Mouse (Mus musculus) CH12.LX (cell line): ENCODE measurements at regions not wholly inside any gene's neighbourhood (a gene's known extent, or its start where the extent isn't known, plus 50 kb on each side); places are given as distances from the start of the nearest gene placed in this dataset.

Experiments used
- CHD2 ChIP-seq: IDR thresholded peaks from 2 replicates; pipeline ENCODE4 v1.6.1; 2011; ENCODE audit warnings: low read length, improper control_type of control experiment
- CTCF ChIP-seq, 2 experiments: IDR thresholded peaks in 1 of 2; conservative IDR thresholded peaks in 1 of 2; 2 replicates each; pipeline ENCODE4 v1.5.1; 2011 to 2012; ENCODE audit warnings: low read depth in 2 of 2, low read length in 2 of 2, improper control_type of control experiment in 1 of 2, inconsistent platforms in 1 of 2, mild to moderate bottlenecking in 1 of 2, moderate library complexity in 1 of 2
- EP300 ChIP-seq: IDR thresholded peaks from 2 replicates; pipeline ENCODE4 v1.6.1; 2011; ENCODE audit warnings: low read length, improper control_type of control experiment
- MAX ChIP-seq: IDR thresholded peaks from 2 replicates; pipeline ENCODE4 v1.6.1; 2011; ENCODE audit warnings: low read length, improper control_type of control experiment
- MAZ ChIP-seq: IDR thresholded peaks from 2 replicates; pipeline ENCODE4 v1.6.1; 2012; ENCODE audit warnings: low read depth, mild to moderate bottlenecking, inconsistent platforms, low read length, improper control_type of control experiment, moderate library complexity
- MXI1 ChIP-seq: IDR thresholded peaks from 2 replicates; pipeline ENCODE4 v1.6.1; 2011; ENCODE audit warnings: mild to moderate bottlenecking, low read depth, low read length, improper control_type of control experiment
- POLR2A ChIP-seq: IDR thresholded peaks from 2 replicates; pipeline ENCODE4 v1.6.1; 2011; ENCODE audit warnings: low read depth, mild to moderate bottlenecking, improper control_type of control experiment, low read length
- RAD21 ChIP-seq: IDR thresholded peaks from 2 replicates; pipeline ENCODE4 v1.6.1; 2011; ENCODE audit warnings: low read depth, mild to moderate bottlenecking, low read length, improper control_type of control experiment, moderate library complexity
- UBTF ChIP-seq: IDR thresholded peaks from 2 replicates; pipeline ENCODE4 v1.6.1; 2012; ENCODE audit warnings: low read depth, mild to moderate bottlenecking, inconsistent platforms, low read length, improper control_type of control experiment, moderate library complexity
- ZC3H11A ChIP-seq: IDR thresholded peaks from 2 replicates; pipeline ENCODE4 v1.6.1; 2012; ENCODE audit warnings: low read depth, mild to moderate bottlenecking, inconsistent platforms, low read length, improper control_type of control experiment
- ZNF384 ChIP-seq: IDR thresholded peaks from 2 replicates; pipeline ENCODE4 v1.6.1; 2012; ENCODE audit warnings: low read depth, low read length, improper control_type of control experiment, inconsistent platforms

DNA sequence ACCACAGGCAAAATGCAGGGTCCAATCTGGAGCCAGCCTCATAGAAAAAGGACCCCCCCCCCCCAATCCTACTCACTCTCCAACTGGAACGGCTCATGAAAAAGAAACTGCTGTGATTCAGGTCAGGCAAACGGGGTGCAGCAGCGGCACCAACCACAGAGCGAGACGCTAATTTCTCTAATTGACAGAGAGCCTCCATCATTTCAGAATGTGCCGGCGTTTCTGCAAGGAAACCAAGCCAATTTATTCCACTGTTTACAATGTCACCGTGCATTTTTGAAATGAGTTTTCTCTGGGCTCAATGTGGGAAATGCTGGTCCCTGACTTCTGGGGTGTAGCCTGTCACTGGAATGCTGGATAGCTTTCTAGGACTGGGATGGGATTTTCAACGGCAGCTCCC is 351.5 kb downstream of the Rps6kc1 start:
- TF ChIP-seq CHD2 (no peak), MAZ (no peak), CTCF (conservative IDR thresholded peaks at IDR 0.05 in 1 of 2, IDR thresholded peaks at IDR 0.05 in 1 of 2; ENCODE audit: low read depth in 2 of 2, low read length in 2 of 2) (no peak), MAX (no peak), POLR2A (no peak), UBTF (no peak), MXI1 (no peak), EP300 (no peak), ZC3H11A (no peak), ZNF384 (no peak), RAD21 (no peak)
